Mouse (Mus musculus) lung, embryonic 16.5 days (tissue): ENCODE measurements around the gene Ppa1. TPM values are rescaled to one million over a fixed set of nuclear protein-coding genes. Genes with fewer than 3 reads are reported as not detected.
A peak's percentile ranks its signal among the peaks of the same experiment; 100 is the strongest.
"Not testable (repeated sequence)": the region's sequence is repeated elsewhere in the genome, so short reads cannot be mapped to it uniquely, and the experiment has no call there.

Source experiments
- ATAC-seq: fragments of 200-750 bp; cut with Nextera tagmentation; 2 replicates; pipeline ENCODE4 v1.8.0; 2017; ENCODE audit warnings: low read depth, mild to moderate bottlenecking, moderate library complexity
- H3K27ac ChIP-seq: fragments of 300-500 bp; sonication (generic); 2 replicates; pipeline ENCODE4 v1.5.1; 2014; ENCODE audit warnings: mild to moderate bottlenecking, control low read depth, low read length
- H3K27me3 ChIP-seq: fragments of 300-500 bp; sonication (generic); 2 replicates; pipeline ENCODE4 v1.6.1; 2014; ENCODE audit warnings: low read depth, low read length, mixed read lengths; ENCODE audit not compliant: control insufficient read depth, insufficient read depth
- H3K36me3 ChIP-seq: fragments of 300-500 bp; sonication (generic); 2 replicates; pipeline ENCODE4 v1.6.1; 2014; ENCODE audit warnings: low read length; ENCODE audit not compliant: control insufficient read depth, insufficient read depth
- H3K4me1 ChIP-seq: fragments of 300-500 bp; sonication (generic); replicated peaks from 2 replicates; pipeline ENCODE4 v1.6.1; 2014; ENCODE audit warnings: low read length, mixed read lengths; ENCODE audit not compliant: control insufficient read depth, insufficient read depth
- H3K4me2 ChIP-seq: fragments of 300-500 bp; sonication (generic); 2 replicates; pipeline ENCODE4 v1.6.1; 2014; ENCODE audit warnings: low read depth, low read length, control low read depth
- H3K4me3 ChIP-seq: fragments of 300-500 bp; sonication (generic); 2 replicates; pipeline ENCODE4 v1.5.1; 2014; ENCODE audit warnings: mild to moderate bottlenecking, low read length, control low read depth
- H3K9ac ChIP-seq: fragments of 300-500 bp; sonication (generic); 2 replicates; pipeline ENCODE4 v1.6.1; 2014; ENCODE audit warnings: low read length, control low read depth
- H3K9me3 ChIP-seq: fragments of 300-500 bp; sonication (generic); 2 replicates; pipeline ENCODE4 v1.6.1; 2016; ENCODE audit warnings: low read length; ENCODE audit not compliant: control insufficient read depth
- WGBS: fragments of 180-500 bp; shearing (Covaris S2); extraction: QIAGEN DNeasy Blood & Tissue Kit; methylation state at CpG from one replicate; pipeline ENCODE4 v1.1.7; 2014; 5-methylcytosine and 5-hydroxymethylcytosine counted together
- polyA plus RNA-seq: library from polyadenylated mRNA; unstranded; fragments of >200 nt; fragmentation: Nextera tagmentation; extraction: Ambion mirVana; gene quantifications from 2 replicates; pipeline ENCODE4 v1.2.1, GENCODE M21; 2015

Ppa1 gene
- 125 and 138 TPM in 2 replicates for polyA plus RNA-seq

GRCm38 (mm10) chr10:61647790-61648736 lies at the start of gene Ppa1:
Gene Ppa1 (plus strand): TSS chr10:61648552.
- 1% methylated on average over 48 of the region's 50 CpGs for WGBS
- ATAC-seq = peak; percentile 97
- no peaks in the 10 kb centered on the region for H3K9me3 ChIP-seq
- peak within 1 kb of the TSS; percentile 90 for H3K4me3 ChIP-seq
- peak within 1 kb of the TSS; percentile 91 for H3K4me2 ChIP-seq
- H3K9ac ChIP-seq = peak within 1 kb of the TSS; percentile 87
- H3K4me1 ChIP-seq = peaks cover 8% of the 10 kb centered on the region
- no peaks in the 10 kb centered on the region for H3K27me3 ChIP-seq
- no peaks in the 10 kb centered on the region for H3K36me3 ChIP-seq
- peak within 1 kb of the TSS; percentile 66 for H3K27ac ChIP-seq

GRCm38 (mm10) chr10:61599556-61600114 lies 48.7 kb upstream of the Ppa1 start:
- WGBS = 62% methylated on average over 9 of the region's 9 CpGs
- Histone ChIP-seq H3K9ac (no peak overlapping the region), H3K9me3 (no peaks in the 10 kb centered on the region), H3K4me3 (no peak overlapping the region), H3K27ac (no peak overlapping the region), H3K27me3 (peaks cover 20% of the 10 kb centered on the region), H3K4me2 (no peak overlapping the region), H3K36me3 (no peaks in the 10 kb centered on the region), H3K4me1 (peaks cover 3% of the 10 kb centered on the region)
- ATAC-seq = no peak

- ATAC-seq = peak; percentile 69
- no peaks in the 10 kb centered on the region for H3K9me3 ChIP-seq
- no peak overlapping the region for H3K27ac ChIP-seq
- no peaks in the 10 kb centered on the region for H3K4me1 ChIP-seq
- H3K4me3 ChIP-seq = no peak overlapping the region
- no peaks in the 10 kb centered on the region for H3K36me3 ChIP-seq
- no peaks in the 10 kb centered on the region; the same call in 1 of the 2 replicates for H3K27me3 ChIP-seq
- WGBS = 11% methylated on average over 14 of the region's 14 CpGs
- peak overlapping the region; percentile 23; the same call in 1 of the 2 replicates for H3K4me2 ChIP-seq
- no peak overlapping the region for H3K9ac ChIP-seq
These were observed 45.9 kb upstream of the Ppa1 start for GRCm38 (mm10) chr10:61602283-61603033.

- H3K4me3 ChIP-seq = no peak overlapping the region
- H3K9ac ChIP-seq = no peak overlapping the region
- no peaks in the 10 kb centered on the region for H3K4me1 ChIP-seq
- H3K36me3 ChIP-seq = no peaks in the 10 kb centered on the region
- ATAC-seq = no peak
- no peaks in the 10 kb centered on the region for H3K9me3 ChIP-seq
- 73% methylated on average over 10 of the region's 10 CpGs for WGBS
- H3K27me3 ChIP-seq = no peaks in the 10 kb centered on the region; the same call in 1 of the 2 replicates
- no peak overlapping the region for H3K4me2 ChIP-seq
- H3K27ac ChIP-seq = no peak overlapping the region
These were observed 43.8 kb upstream of the Ppa1 start for GRCm38 (mm10) chr10:61604376-61605065.

- not testable (repeated sequence) for H3K9ac ChIP-seq, H3K4me3 ChIP-seq, H3K36me3 ChIP-seq, H3K27me3 ChIP-seq, H3K4me2 ChIP-seq, H3K4me1 ChIP-seq, ATAC-seq, H3K27ac ChIP-seq, H3K9me3 ChIP-seq
- WGBS = 49% methylated on average over 11 of the region's 11 CpGs
These were observed 43.0 kb upstream of the Ppa1 start for GRCm38 (mm10) chr10:61605381-61605780.

GRCm38 (mm10) chr10:61605851-61606250 lies 42.5 kb upstream of the Ppa1 start:
- WGBS = 7% methylated on average over 8 of the region's 8 CpGs
- Histone ChIP-seq H3K4me1 (no peaks in the 10 kb centered on the region), H3K27me3 (no peaks in the 10 kb centered on the region; the same call in 1 of the 2 replicates), H3K36me3 (no peaks in the 10 kb centered on the region), H3K4me3 (no peak overlapping the region), H3K27ac (no peak overlapping the region), H3K4me2 (no peak overlapping the region), H3K9me3 (no peaks in the 10 kb centered on the region), H3K9ac (no peak overlapping the region)
- ATAC-seq = no peak

- no peak overlapping the region for H3K9ac ChIP-seq
- ATAC-seq = no peak
These were observed 40.1 kb upstream of the Ppa1 start for GRCm38 (mm10) chr10:61608233-61608632.

GRCm38 (mm10) chr10:61610650-61611235 lies 37.6 kb upstream of the Ppa1 start:
- ATAC-seq = no peak
- no peaks in the 10 kb centered on the region for H3K27me3 ChIP-seq
- no peaks in the 10 kb centered on the region for H3K9me3 ChIP-seq
- H3K36me3 ChIP-seq = no peaks in the 10 kb centered on the region
- H3K4me3 ChIP-seq = no peak overlapping the region
- 62% methylated on average over 8 of the region's 8 CpGs for WGBS
- no peak overlapping the region for H3K9ac ChIP-seq
- H3K27ac ChIP-seq = no peak overlapping the region
- no peak overlapping the region for H3K4me2 ChIP-seq
- H3K4me1 ChIP-seq = no peaks in the 10 kb centered on the region

More at GRCm38 (mm10) chr10:61608233-61608632, 40.1 kb upstream of the Ppa1 start:
- no peaks in the 10 kb centered on the region for H3K4me1 ChIP-seq
- H3K9me3 ChIP-seq = no peaks in the 10 kb centered on the region
- H3K27me3 ChIP-seq = no peaks in the 10 kb centered on the region; the same call in 1 of the 2 replicates
- H3K27ac ChIP-seq = no peak overlapping the region
- H3K4me2 ChIP-seq = no peak overlapping the region
- H3K36me3 ChIP-seq = no peaks in the 10 kb centered on the region
- no peak overlapping the region for H3K4me3 ChIP-seq
